Mouse (Mus musculus) midbrain, embryonic 14.5 days (tissue): ENCODE measurements around the gene Hist1h4c. TPM values are rescaled to one million over a fixed set of nuclear protein-coding genes. Genes with fewer than 3 reads are reported as not detected.

Source experiments
- ATAC-seq: fragments of 200-750 bp; cut with Nextera tagmentation; 2 replicates; pipeline ENCODE4 v1.8.0; 2017; ENCODE audit warnings: moderate number of reproducible peaks, moderate library complexity; ENCODE audit not compliant: low FRiP score, low TSS enrichment
- DNase-seq: peaks from one replicate; pipeline ENCODE4 v3.0.0-alpha.2; 2015
- H3K27ac ChIP-seq: fragments of 300-500 bp; sonication (generic); replicated peaks from 2 replicates; pipeline ENCODE4 v1.5.1; 2014; ENCODE audit warnings: mild to moderate bottlenecking, low read depth, low read length, moderate library complexity
- H3K27me3 ChIP-seq: fragments of 300-500 bp; sonication (generic); 2 replicates; pipeline ENCODE4 v1.6.1; 2014; ENCODE audit warnings: low read length, control low read depth, mixed read lengths; ENCODE audit not compliant: control insufficient read depth, insufficient read depth
- H3K36me3 ChIP-seq: fragments of 300-500 bp; sonication (generic); 2 replicates; pipeline ENCODE4 v1.6.1; 2014; ENCODE audit warnings: low read length, control low read depth; ENCODE audit not compliant: control insufficient read depth, insufficient read depth
- H3K4me1 ChIP-seq: fragments of 300-500 bp; sonication (generic); 2 replicates; pipeline ENCODE4 v1.6.1; 2014; ENCODE audit warnings: mild to moderate bottlenecking, antibody characterized with exemption, low read length, control low read depth; ENCODE audit not compliant: control insufficient read depth, insufficient read depth
- H3K4me2 ChIP-seq: fragments of 300-500 bp; sonication (generic); 2 replicates; pipeline ENCODE4 v1.6.1; 2014; ENCODE audit warnings: mild to moderate bottlenecking, low read length, moderate library complexity
- H3K4me3 ChIP-seq: fragments of 300-500 bp; sonication (generic); replicated peaks from 2 replicates; pipeline ENCODE4 v1.5.1; 2014; ENCODE audit warnings: low read depth, low read length
- H3K9ac ChIP-seq: fragments of 300-500 bp; sonication (generic); replicated peaks from 2 replicates; pipeline ENCODE4 v1.6.1; 2014; ENCODE audit warnings: mild to moderate bottlenecking, low read length, moderate library complexity
- H3K9me3 ChIP-seq: fragments of 300-500 bp; sonication (generic); 2 replicates; pipeline ENCODE4 v1.6.1; 2016; ENCODE audit warnings: low read length, control low read depth, mixed read lengths; ENCODE audit not compliant: control insufficient read depth
- WGBS: fragments of 180-500 bp; shearing (Covaris S2); extraction: QIAGEN DNeasy Blood & Tissue Kit; methylation state at CpG from one replicate; pipeline ENCODE4 v1.1.7; 2014; 5-methylcytosine and 5-hydroxymethylcytosine counted together
- polyA plus RNA-seq: library from polyadenylated mRNA; unstranded; fragments of >200 nt; fragmentation: Nextera tagmentation; extraction: Ambion mirVana; gene quantifications from 2 replicates; pipeline ENCODE4 v1.2.1, GENCODE M21; 2014

The Hist1h4c gene
- polyA plus RNA-seq, 1 experiment from 2014 or later: 4.3 TPM

DNA sequence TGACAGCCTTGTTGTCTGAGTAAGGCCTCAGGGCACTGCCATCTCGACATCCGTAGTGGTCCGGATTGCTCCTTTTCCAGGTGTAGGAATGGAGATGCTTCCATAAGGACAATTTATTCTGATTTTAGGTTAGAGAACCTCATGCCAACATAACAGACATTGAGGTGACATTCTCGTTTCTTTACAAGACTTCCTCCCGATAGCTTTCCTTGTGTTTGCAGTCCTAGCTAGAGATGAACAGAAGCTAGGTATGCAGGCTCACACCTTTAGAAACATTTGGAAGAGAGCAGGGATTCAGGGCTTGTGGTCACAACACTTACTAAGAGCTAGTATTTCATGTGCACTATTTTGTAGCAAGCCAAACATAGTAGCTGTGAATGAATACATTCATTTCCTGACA lies 45.0 kb upstream of the Hist1h4c start:
- Histone ChIP-seq H3K4me1 (peaks cover 25% of the 10 kb centered on the region), H3K27me3 (no peaks in the 10 kb centered on the region), H3K4me2 (no peak overlapping the region), H3K27ac (no peak overlapping the region), H3K36me3 (no peaks in the 10 kb centered on the region), H3K4me3 (no peak overlapping the region), H3K9me3 (no peaks in the 10 kb centered on the region), H3K9ac (no peak overlapping the region)
- DNase-seq: no peak
- WGBS: 86% methylated on average over 5 of the region's 5 CpGs
- no peak for ATAC-seq

DNA sequence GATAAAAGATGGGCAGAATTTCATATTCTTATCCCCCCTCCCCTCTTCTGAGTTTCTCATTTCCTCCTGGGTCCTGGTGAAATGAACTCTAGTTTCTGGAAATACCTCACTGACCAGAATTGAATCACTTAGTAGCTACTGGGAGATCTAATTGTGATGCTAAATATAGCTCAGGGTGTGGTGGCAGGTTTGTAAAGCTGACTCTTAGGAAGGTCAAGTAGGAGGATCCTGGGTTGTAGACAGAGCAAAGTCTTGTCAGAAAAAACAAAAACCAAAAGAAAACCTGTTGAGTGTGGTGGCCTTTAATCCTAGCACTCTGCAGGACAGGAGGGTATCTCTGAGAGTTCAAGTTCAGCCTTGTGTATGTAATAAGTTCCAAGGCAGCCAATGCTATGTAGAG lies 43.8 kb upstream of the Hist1h4c start:
- Histone ChIP-seq H3K36me3 (no peaks in the 10 kb centered on the region), H3K4me2 (no peak overlapping the region), H3K9ac (no peak overlapping the region), H3K9me3 (no peaks in the 10 kb centered on the region), H3K27ac (no peak overlapping the region), H3K4me1 (peaks cover 22% of the 10 kb centered on the region), H3K4me3 (no peak overlapping the region), H3K27me3 (no peaks in the 10 kb centered on the region)
- no peak for DNase-seq
- ATAC-seq: no peak

DNA sequence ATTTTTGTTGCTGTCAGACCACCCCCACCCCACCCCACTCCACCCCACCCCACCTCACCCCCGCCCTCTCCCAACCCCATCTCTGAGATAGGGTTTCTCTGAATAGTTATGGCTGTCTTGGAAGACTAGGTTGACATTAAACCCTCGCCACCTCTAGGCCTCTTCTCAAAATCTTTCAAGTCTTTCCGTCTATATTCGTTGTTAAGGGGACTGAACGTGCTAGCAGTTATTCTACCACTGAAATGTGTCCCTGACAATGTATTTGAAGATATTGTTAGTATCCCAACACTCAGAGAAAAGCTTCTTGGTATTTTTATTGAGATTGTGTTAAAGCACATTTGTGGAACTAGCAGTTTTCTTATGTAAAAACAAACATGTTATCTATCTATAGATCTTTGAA lies 42.7 kb upstream of the Hist1h4c start:
- Histone ChIP-seq H3K4me3 (no peak overlapping the region), H3K9me3 (no peaks in the 10 kb centered on the region), H3K27me3 (no peaks in the 10 kb centered on the region), H3K4me1 (peaks cover 21% of the 10 kb centered on the region), H3K36me3 (no peaks in the 10 kb centered on the region), H3K27ac (no peak overlapping the region), H3K4me2 (peak overlapping the region; percentile 98; the same call in 1 of the 2 replicates), H3K9ac (no peak overlapping the region)
- DNase-seq: no peak
- ATAC-seq: no peak
- WGBS: 66% methylated on average over 5 of the region's 5 CpGs

DNA sequence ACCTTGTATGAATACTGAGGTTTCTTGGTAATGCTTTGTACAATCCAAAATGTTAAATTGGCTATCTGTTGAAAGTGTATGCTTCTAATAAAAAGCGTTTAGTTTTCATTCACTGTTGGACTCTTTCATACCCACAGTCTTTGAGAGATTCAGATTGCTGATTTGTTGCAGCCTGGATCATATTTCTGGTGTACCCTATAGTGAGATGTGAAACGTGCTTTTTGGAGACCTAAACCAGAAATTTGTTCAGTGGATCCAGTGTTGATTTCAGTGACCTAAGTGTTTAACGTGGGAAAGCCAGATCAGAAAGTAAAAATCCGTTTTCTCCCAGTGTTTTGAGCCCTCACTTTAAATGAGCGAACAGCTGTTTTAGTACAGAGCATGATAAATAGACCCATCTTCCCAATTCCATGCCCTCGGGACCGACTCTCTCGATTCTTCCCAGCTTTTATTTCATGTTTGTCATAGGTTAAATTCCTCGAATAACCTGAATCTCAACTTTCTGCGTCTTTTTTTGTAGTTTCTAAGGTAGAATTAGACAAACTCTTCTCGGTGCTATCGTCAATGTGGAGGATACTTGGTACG lies 42.1 kb upstream of the Hist1h4c start:
- DNase-seq (no peak), ATAC-seq (no peak)
- H3K9ac ChIP-seq: peak overlapping the region; percentile 57; the same call in 1 of the 2 replicates
- no peak overlapping the region for H3K27ac ChIP-seq
- peak overlapping the region; percentile 98 for H3K4me2 ChIP-seq
- no peaks in the 10 kb centered on the region for H3K36me3 ChIP-seq
- peaks cover 19% of the 10 kb centered on the region for H3K4me1 ChIP-seq
- no peaks in the 10 kb centered on the region for H3K27me3 ChIP-seq
- peak overlapping the region; percentile 48 for H3K4me3 ChIP-seq
- H3K9me3 ChIP-seq: no peaks in the 10 kb centered on the region
- WGBS: 34% methylated on average over 13 of the region's 13 CpGs

DNA sequence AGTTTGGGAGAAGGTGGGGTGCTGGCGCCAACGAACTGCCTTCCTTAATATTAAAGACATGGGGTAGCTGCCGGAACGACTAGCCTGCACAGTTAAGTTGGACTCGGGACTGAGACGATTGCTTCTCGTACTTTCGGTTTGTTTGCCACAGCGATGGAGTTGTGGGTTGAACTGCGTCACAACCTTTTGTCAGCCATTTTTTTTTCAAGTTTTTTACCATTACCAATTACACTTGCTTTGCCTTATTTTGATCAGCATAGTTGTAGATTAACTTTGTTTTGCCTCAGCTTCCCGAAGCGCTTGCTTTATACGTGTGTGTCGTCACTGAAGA lies 41.6 kb upstream of the Hist1h4c start:
- DNase-seq (no peak), ATAC-seq (no peak)
- H3K27ac ChIP-seq: peak overlapping the region; percentile 78
- no peaks in the 10 kb centered on the region for H3K36me3 ChIP-seq
- peak overlapping the region; percentile 57; the same call in 1 of the 2 replicates for H3K9ac ChIP-seq
- 2% methylated on average over 14 of the region's 14 CpGs for WGBS
- peaks cover 19% of the 10 kb centered on the region for H3K4me1 ChIP-seq
- no peaks in the 10 kb centered on the region for H3K9me3 ChIP-seq
- peak overlapping the region; percentile 98 for H3K4me2 ChIP-seq
- H3K27me3 ChIP-seq: no peaks in the 10 kb centered on the region
- peak overlapping the region; percentile 48 for H3K4me3 ChIP-seq

DNA sequence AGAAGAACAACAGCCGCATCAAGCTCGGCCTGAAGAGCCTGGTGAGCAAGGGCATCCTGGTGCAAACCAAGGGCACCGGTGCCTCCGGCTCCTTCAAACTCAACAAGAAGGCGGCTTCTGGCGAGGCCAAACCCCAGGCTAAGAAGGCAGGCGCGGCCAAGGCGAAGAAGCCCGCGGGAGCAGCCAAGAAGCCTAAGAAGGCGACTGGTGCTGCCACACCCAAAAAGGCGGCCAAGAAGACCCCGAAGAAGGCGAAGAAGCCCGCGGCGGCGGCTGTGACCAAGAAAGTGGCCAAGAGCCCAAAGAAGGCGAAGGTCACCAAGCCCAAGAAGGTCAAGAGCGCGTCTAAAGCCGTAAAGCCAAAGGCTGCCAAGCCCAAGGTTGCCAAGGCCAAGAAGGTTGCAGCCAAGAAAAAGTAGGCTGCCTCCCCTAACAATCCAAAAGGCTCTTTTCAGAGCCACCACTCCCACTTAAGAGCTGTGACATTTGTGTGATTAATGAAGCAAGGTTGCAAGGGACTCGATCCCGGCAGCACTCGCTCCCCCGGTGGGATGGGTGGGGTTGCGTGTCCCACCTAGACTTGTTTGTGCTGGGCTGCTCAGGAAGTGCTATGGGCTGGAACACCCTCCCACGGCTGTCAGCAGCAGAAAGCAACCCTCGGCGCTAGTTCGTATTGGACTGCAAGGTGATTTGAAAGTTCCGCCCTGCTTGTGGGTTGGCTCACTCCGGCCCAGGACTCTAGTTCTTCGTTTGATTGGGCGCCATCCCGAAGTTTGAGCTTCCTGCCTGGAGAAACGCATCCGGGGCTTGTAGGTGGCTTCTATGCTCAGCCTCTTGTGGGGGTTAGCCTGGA lies 41.0 kb upstream of the Hist1h4c start:
- Histone ChIP-seq H3K4me3 (peak overlapping the region; percentile 48), H3K4me1 (peaks cover 19% of the 10 kb centered on the region), H3K27ac (peak overlapping the region; percentile 78), H3K9ac (peak overlapping the region; percentile 57; the same call in 1 of the 2 replicates), H3K36me3 (no peaks in the 10 kb centered on the region), H3K27me3 (no peaks in the 10 kb centered on the region), H3K4me2 (peak overlapping the region; percentile 98), H3K9me3 (no peaks in the 10 kb centered on the region)
- under 1% methylated on average over 39 of the region's 39 CpGs for WGBS
- DNase-seq (peak; percentile 92), ATAC-seq (peak; percentile 85)

DNA sequence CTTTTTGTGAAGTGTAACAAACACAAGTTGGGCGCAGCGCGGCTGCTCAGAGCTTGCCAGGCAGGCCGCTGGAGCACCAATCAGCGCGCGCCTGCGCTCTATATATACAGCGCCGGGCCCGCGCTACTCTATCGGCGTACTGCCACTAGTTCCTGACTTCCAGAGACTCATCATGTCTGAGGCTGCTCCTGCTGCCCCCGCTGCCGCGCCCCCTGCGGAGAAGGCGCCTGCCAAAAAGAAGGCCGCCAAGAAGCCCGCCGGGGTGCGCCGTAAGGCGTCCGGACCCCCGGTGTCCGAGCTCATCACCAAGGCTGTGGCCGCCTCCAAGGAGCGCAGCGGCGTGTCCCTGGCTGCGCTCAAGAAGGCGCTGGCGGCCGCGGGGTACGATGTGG lies 40.4 kb upstream of the Hist1h4c start, which contains the start of gene Hist1h1c:
Gene Hist1h1c (plus strand): TSS at position 132 of the 392 bp plus-strand sequence.
- Histone ChIP-seq H3K9ac (peak within 1 kb of the TSS; percentile 57; the same call in 1 of the 2 replicates), H3K4me1 (peaks cover 19% of the 10 kb centered on the region), H3K27me3 (no peaks in the 10 kb centered on the region), H3K4me3 (peak within 1 kb of the TSS; percentile 48), H3K36me3 (no peaks in the 10 kb centered on the region), H3K4me2 (peak within 1 kb of the TSS; percentile 98), H3K9me3 (no peaks in the 10 kb centered on the region), H3K27ac (peak within 1 kb of the TSS; percentile 78)
- ATAC-seq (peak; percentile 94), DNase-seq (peak; percentile 93)
- under 1% methylated on average over 30 of the region's 38 CpGs for WGBS

DNA sequence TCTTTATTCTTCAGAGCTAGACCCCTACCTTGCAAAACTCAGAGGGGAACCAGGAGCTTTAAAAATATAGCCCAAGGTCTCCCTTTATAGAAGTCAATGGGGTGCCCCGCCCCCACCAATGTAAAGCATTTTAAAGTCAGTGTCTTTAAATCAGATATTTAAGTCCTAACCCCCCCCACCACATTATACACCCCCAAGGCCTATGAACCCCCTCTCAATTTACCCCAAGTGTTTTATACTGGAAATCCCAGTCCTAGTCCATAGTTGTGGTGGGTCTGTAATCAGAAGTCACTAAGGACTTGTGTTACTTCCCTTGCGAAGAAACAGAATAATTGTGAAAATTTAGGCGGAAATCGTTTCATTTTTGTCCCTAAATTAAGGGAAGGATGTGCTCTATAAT lies 39.8 kb upstream of the Hist1h4c start:
- peak overlapping the region; percentile 42 for H3K27ac ChIP-seq
- no peak for ATAC-seq
- peak overlapping the region; percentile 48 for H3K4me3 ChIP-seq
- H3K4me1 ChIP-seq: peaks cover 19% of the 10 kb centered on the region
- no peak for DNase-seq
- no peaks in the 10 kb centered on the region for H3K9me3 ChIP-seq
- 17% methylated on average over 4 of the region's 4 CpGs for WGBS
- H3K4me2 ChIP-seq: peak overlapping the region; percentile 98
- peak overlapping the region; percentile 24; the same call in 1 of the 2 replicates for H3K9ac ChIP-seq
- H3K27me3 ChIP-seq: no peaks in the 10 kb centered on the region
- no peaks in the 10 kb centered on the region for H3K36me3 ChIP-seq
